Mouse (Mus musculus) megakaryocyte, adult 5-6 weeks (primary cell): ENCODE measurements at regions not wholly inside any gene's neighbourhood (a gene's known extent, or its start where the extent isn't known, plus 50 kb on each side); places are given as distances from the start of the nearest gene placed in this dataset.

Source experiments
- ATAC-seq: 2 replicates; pipeline ENCODE4 v1.8.0; 2016; ENCODE audit warnings: mild to moderate bottlenecking, inconsistent platforms; ENCODE audit not compliant: poor library complexity, severe bottlenecking

DNA sequence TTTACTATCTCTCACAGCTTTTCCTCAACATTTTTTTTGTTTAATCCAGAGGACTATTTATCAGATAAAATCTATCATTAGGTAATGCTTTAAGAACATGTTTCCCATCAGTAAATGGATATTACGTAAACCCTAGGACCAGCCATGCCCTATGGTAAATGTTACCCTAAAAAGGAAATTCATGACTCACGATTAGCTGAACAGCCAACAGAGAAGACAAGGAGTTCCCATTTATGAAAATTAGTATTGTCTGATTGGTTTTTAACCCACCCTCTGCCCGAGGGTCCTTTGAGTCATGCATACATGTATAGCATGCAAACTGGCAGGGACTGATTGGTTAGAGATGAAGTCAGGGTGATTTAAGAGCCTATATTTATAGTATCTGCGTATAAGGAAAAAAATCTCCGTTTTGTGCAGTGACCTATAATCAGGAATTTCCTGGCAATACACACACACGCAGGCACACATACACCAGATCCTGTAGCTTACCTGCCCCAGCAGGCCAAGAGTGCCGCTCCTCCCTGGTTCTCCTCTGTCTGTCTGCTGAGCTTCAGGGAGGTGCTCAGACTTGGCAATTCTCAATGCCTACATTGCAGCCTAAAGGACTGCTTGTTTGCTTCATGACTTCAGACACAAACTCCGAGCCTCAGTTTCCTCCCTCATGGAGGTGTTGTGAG is 174.0 kb upstream of the Fggy start:
- no peak for ATAC-seq

DNA sequence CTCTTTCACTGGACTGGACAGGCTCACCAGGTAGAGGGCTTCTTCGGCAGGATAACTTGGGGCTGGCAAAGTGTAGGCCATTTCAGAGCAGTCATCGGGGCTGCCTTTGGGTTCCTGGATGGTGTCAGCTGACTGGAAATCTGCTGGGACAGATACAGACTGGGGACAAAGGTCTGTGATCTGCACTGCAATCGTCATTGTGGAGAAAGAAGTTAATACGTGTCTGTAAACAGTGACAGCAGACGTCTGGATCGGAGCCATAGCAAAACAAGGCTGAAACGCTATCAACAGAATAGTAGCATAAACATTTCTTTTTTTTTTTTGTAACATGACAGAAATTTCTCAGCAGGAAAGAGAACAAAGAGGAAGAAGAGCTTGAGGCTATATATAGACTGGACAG is 171.8 kb upstream of the Fggy start:
- no peak for ATAC-seq

DNA sequence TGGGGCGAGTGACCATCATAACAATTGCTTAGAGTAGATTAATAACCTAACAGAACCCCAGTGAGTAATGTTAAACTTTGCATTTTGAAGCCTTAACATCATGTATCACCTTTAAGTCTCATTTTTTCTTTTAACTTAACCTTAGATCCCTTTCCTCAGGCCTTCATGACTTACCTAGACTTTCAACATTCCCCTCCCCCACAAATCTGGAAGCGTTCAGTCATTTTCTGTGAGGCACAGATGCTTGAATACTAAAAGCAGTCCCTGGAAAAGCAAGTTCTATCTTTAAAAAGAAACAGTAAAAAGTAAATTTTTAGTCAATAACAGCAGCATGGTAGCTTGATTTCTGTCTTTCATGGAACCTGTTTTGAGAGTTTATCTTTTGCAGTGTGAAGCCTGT is 171.3 kb upstream of the Fggy start:
- no peak for ATAC-seq

DNA sequence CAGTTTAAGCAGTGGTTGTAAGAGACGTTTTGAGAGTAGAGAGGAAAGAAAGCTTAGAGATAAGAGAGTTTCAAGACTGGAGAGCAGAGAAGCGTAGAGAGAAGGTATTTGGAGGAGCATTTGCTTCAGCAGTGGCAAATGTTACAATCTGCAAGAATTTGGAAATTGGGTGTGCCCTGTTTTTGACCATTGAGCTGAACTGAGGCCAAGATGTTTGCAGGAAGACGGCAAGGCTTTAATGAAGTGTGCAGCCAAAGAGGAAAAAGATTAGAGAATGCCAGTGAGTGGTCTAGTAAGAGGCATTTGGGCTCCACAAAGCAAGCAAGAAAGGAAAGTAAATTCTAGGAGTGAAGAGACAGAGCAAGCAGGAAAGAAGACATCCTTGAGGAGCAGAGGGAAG is 168.8 kb upstream of the Fggy start:
- no peak for ATAC-seq

DNA sequence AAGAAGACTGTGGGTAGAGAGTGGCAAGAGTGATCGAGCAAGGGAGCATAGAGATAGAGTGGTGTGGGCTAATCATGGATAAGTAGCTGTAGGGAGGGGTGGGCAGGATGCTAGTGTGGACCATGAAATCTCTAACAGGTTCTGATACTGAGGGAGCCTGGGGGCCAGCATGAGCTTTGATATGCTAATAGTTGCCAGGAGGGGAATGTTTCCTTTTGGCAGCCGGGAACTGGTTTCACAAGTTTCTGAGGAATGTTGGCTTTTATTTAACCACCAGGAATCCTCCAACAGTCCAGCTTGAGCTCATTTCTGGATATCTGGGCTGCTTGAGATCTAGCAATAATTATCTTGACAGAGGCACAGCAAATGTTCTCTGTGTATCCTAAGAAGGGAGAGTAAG is 167.7 kb upstream of the Fggy start:
- ATAC-seq: no peak

DNA sequence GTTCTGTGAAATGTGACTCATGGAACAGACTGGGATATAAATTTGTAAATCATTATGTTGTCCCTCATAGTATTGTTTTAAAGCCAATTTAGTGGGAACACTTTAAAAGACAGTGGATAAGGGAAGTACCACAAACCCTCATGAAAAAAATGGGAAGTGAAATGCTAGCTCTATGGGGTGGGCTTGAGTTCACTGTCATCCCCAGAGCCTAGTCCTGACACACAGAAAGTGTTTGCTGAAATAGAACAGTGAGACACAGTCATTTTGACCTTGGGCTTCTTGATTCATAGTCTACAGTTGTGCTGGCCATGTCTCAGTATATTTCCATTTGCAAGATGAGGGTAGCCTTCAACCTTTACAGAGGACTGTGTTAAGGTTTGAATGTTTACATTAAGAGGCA is 166.8 kb upstream of the Fggy start:
- ATAC-seq: peak; percentile 79

DNA sequence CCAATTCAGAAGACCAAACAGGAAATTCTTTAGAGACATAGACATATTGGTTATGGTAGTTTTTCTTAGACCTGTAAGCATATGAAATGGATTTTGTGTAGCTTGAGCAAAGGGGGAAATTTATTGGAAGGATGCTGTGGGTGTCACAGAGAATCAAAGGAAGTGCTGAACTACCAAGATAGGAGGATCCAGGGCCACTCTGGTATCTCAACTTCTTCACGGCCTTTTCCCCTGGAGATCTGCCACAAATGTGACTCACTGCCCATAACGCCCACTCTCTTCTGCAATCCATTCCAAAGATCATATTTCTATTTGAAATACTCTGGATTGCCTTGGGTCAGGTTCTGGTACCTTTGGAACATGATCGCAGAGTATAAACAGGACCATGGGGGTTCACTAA is 161.6 kb upstream of the Fggy start:
- ATAC-seq: no peak

DNA sequence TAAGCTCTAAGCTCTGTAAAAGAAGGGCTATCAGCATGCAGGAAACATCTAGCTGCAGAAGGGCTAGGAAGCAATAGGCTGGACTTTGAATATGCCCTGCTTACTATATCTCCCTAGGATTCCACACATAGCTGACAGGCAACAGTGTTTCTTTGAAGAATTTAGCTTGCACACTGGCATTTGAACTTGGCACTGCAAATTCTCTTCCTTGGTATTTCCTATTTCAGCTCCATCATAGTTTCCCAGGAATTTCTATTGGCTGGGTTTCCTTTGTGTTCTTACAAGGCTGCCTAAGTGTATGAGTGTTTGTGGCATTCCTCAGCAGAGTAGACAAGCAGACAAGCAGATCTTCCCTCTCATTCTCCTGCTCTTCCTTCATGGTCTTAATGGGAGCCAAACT is 159.0 kb upstream of the Fggy start:
- ATAC-seq: no peak

DNA sequence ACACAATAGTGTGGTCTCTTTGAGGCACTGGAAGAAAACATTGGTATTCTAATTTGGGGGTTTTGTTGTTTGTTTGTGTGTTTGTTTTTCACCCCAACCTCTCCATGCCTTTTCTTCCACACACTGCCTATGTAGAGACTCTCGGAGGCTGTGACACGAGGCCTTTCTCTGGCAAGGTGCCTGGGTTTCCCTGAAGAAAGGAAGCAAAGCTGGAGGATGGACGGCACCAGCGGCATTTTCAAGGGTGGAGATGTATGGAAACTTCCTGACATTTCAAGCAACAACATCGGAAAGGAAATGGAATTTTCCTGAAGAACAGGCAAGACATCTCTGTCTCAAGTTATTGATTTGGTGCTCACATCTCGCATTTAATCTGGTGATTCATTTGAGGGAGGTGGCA is 155.0 kb upstream of the Fggy start:
- no peak for ATAC-seq

DNA sequence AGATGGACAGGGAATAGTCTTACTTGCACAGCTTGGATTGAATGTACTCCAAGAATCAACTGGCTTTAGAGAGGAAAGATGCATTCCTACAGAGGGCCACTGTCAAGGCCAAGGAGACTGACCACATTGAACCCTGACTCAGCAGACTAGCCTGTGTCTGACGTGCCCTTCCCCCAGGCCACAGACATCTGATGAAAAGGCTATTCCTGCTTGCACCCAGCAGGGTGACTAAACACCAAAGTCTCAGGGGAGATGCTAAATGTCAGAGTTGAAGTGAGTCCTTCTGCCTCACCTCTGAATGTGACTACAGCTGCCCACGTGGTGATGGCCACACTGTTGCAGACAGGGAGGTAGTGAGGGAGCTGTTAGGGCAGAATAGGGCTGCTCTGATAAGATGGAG is 140.2 kb upstream of the Fggy start:
- no peak for ATAC-seq

DNA sequence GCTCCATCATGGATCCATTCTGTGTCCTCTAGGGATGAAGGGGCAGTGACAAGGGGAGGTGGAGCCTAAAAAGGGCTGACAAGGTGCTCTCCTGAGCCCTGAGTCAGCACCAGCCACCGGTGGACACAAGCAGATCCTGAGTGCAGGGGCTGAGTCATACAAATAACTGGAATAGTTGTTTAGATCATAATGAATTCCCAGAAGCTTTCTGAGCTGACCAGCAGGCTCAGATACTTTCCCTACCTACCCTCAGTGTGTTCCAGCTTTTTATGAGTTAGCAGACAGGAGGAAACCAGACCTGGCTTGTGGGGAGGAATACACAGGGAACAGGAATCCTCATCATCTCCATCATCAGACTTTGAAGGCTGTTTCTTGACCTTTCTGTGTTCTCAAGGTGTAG is 130.7 kb upstream of the Fggy start:
- no peak for ATAC-seq

DNA sequence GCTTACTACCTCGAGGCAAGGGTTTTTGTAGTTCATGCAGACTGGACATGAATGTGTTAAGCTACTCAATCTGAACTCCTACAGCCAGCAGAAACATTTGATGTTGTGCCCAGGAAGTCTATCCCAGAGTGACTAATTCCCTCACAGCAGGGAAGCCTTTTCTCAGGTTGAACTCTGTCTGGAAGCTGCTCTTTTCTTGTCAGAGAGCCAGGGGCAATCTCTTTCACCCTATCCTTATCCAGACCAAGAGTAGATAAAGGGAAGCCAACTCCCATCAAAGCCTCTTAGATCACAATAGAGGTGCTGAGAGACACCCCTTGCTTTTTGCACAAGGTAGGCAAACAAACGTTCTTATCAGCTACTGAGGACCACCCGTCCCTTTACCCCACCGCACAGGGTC is 122.8 kb upstream of the Fggy start:
- no peak for ATAC-seq

DNA sequence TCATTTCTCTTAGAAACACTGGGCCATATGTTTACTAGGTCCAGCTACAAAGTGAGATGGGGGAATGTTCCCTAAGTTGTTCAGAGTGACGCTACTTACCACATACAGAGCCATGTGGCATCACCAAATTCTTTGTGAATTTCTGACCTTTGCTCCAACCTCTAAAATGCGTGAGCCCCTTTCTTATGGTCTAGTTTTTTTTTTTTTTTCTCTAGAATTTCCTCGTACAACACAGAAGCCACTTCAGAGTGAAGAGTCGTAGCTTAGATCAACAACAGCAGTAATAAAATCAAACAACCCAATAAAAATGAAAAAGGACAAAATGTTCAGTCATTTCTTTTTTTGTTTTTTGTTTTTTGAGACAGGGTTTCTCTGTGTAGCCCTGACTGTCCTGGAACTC is 122.2 kb upstream of the Fggy start:
- ATAC-seq: no peak

DNA sequence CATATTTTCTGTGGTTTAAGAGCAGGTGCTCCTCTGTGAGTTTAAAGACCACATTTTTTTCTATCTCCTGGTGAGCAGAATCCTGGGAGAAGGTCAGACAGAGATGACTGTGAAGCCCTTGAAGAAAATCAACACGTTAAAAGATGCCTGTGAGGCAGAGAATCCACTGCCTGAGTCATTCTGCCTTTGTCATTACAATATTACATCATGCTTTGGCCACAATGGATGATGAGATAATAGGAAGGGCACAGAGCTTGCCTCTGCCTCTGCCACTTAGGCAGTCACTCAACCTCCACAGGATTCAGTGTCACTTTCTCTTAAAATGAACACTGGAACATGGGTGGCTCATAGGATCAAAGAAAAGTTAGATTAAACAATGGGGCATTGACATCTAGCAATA is 117.5 kb upstream of the Fggy start:
- no peak for ATAC-seq

DNA sequence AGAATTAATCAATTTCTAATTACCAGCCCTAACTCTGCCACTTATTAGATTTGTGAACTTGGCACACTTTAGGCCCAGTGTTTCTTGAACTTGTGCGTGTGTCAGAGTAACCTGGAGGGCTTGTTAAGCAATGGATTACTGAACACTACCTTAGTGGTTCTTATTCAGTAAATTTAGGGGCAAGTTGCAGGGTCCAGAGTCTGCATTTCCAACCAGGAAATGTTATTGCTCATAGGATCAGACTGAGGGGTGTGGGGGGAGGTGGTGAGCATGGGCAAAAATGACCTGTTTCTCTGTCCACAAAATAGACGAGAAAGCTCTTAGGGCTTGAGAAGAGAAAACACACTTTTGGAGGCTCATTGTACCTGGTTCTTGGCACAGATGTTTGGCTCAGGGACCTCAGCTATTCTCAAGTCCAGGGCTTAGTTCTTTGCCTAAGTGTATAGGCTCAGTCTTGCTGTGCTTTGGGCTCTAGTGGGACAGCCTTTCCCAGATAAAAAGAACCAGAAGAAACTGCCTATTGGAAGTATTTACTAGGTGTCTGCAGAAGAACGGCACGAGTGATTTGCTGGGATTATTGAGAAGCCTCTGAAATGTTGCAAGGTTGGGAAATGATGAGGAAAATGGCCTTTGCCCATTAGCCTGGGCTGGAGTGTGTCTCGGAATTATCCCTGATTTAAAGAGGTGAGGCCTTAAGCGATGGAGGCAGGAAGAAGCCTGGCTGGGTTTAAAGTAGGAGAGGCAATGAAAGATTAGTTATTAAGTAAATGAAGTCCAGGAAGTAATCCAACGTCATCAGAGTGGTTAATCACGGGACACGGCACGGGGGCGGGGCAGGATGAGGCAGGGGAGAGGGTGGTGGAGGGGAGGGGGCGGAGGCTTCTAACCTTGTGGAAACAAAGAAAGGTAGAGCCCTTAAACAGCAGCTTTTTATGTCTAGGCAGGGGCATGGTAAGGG is 113.2 kb upstream of the Fggy start:
- ATAC-seq: no peak

DNA sequence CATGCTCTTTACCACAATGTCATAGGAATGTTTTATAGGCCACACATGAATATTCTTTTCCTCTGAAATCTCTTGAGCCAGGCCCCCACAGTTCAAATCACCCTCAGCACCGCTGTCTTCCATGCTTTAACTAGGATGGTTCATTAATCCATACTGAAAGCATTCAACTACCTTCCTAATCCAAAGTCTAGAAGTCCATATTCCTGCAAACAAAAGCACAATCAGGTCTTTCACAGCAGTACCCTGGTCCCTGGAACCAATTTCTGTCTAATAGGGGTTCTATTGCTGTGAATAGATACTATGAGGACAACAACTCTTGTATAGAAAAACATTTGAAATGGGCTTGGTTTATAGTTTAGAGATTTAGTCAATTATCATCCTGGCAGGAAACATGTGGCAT is 107.0 kb upstream of the Fggy start:
- no peak for ATAC-seq

DNA sequence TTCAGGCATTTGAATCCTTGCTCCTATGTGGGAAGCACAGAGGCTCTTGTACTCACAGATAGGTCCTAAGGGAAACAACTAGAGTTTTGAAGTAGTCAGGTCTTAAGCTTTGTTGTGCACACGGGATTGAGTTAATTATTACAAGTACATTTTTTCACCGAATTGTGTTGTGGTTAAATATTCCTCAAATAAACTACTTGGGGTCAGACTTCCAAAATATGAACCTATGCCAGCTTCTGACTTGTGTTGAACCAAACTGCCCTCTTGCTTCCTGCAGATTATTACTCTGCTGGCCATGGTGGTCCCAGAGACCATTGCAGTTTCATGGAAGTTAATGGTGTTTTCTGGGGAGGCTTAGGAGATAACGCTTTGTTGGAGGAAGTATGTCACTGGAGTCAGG is 105.5 kb upstream of the Fggy start:
- no peak for ATAC-seq

DNA sequence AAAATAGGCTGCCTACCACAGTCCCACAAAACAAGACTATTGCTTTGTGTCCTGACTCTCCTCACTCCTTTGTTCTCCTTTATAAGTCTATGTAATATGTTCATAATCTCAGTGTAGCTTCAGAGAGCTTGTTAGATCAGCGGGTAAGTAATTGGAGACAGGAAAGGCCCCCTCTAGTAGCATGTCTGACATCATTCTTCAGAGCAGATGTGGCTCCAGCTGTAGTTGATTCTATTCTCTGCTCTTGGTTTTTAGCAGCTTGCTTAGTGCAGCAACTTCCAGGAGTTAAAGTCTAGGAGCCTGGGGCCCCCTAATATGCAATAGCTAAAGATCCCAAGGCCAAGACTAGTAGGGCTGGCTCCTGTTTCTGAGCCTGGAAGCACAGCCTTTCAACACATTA is 101.0 kb upstream of the Fggy start:
- no peak for ATAC-seq

DNA sequence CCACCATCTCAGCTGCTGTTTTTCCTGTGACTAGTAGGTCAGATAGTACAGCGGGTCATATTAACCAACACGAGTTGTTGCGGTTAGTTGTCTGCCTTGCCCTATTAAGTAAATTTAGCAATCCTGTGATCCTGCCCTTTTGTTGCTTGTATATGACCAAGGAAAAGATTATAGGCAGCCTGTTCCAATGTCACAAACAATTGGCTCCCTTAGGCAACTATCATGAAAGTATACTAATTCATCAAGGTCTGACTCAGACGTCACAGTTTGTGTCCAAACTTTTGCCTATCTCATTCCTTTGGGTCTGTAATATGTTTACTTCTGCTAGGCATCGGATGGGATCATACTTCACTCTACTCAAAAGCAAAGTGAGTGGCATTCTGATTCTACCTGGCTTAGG is 100.4 kb upstream of the Fggy start:
- ATAC-seq: no peak

DNA sequence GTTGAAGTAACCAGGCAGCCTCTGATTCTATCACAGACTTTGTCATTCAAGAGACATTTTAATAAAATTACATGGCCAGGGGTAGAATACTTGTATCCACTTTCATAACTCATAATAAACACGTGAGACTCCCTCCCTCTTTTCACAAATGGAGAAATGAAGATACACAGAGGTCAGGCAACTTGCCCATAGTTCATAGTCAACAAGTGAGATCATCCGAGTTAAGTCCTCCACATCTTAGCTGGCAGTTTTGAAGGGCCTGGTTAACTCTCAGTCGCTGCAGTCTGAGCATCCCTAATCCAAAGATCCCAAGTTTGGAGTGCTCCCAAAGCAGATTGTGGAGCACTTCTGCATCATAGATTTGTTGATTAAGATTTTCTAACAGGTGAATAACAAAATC is 94.8 kb upstream of the Fggy start:
- ATAC-seq: no peak

DNA sequence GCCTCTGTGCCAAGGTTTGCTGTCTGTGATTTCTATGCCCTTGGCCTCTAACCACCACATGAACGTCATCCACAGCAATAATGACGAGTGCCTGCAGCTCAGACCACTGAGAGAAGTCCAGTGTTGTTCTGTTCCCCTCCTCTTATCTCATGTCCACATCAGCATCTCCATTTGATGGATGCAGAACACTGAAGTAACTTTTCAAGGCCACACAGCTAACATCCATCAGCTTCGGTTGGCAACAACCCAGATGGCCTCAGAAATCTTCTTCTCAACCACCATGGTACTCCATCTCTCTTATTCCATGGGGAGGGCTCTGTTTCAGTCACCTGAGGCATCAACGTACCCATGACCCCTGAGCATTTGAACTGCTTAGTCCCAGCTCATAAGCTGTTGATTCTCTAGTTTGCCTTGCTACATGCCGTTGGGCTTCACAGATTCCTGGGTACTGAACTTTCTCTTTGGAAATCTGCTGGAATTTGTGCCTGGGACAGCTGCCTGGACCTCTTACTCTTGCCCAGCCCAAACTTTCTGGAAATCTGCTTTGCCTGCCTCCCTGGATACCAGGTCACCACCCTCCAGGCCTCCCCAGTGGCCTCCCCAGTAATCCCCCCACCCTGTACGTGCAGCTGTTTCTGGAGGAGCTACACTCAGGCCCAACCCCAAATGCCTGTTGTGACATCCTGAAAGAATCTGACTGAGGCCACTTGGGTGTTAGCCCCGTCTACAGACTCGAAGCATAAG is 94.1 kb upstream of the Fggy start:
- no peak for ATAC-seq

DNA sequence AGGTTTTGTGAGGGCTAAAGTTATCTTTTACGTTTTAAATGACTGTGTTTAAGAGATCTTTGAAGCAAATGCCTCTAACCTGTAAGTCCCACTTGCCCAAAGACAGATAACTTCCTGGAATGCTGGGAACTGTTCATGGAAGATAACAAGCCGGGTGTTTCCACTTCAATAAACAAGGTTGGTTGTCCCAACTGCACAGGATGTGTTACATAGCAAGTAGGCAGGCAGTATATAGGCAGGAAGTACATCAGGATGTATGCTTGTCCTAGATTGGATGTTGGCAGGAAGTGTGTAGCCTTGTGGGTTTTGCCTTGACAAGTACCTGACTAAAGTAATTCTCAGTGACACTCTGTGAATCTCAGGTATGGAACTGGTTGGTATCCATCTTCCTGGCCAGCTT is 90.7 kb upstream of the Fggy start:
- no peak for ATAC-seq
